Mouse (Mus musculus): ENCODE measurements around the gene Fggy. TPM values are rescaled to one million over a fixed set of nuclear protein-coding genes. Genes with fewer than 3 reads are reported as not detected.
A peak's percentile ranks its signal among the peaks of the same experiment; 100 is the strongest.

The Fggy gene
- polyA plus RNA-seq, 1 experiment from 2014 or later: 11.1 TPM

GRCm38 (mm10) chr4:95884184-95885145 is 327.2 kb downstream of the Fggy start:
- Histone ChIP-seq H3K9ac (ENCODE audit: low read depth, low read length) (no peak overlapping the region), H3K4me1 (replicated peaks; ENCODE audit: control insufficient read depth, insufficient read depth, low read length) (no peaks in the 10 kb centered on the region), H3K36me3 (ENCODE audit: control insufficient read depth, insufficient read depth, low read length) (no peaks in the 10 kb centered on the region), H3K27me3 (ENCODE audit: control insufficient read depth, insufficient read depth, low read length) (no peaks in the 10 kb centered on the region), H3K27ac (ENCODE audit: low read depth, low read length) (no peak overlapping the region), H3K4me3 (ENCODE audit: low read depth, low read length) (no peak overlapping the region), H3K9me3 (ENCODE audit: control insufficient read depth, low read length) (no peaks in the 10 kb centered on the region), H3K4me2 (replicated peaks; ENCODE audit: low read depth, low read length) (no peak overlapping the region)
- DNase-seq (ENCODE audit: low spot score) (no peak), ATAC-seq (ENCODE audit: low FRiP score) (no peak)
- 81% methylated on average over 4 of the region's 4 CpGs for whole genome bisulfite sequencing

DNA sequence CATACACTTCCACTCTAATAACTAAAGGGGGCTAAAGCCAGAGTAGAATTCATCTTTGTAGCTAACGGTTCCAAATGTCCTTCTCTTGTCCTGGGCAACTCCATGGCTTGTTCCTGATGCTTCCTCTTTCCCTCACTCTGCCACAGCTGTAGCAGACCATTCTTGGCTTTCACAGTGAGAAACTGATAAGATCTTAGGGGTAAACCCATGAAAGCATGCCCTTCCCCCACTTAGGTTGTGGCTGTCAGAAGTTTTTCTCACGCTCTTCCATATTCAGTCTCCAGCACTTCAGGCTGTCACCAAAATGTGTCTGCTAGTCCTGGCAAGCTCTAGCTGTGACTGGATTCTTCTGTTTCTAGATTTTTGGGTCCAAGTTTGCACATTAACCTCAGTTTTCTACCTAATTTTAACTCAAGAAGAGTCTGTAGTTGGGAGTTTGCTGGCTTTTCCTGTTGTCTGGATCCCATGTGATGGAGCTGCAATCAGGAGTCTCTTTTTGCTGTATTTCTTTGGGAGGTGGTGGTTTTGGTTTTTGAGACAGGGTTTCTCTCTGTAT is 338.0 kb downstream of the Fggy start:
- ATAC-seq (ENCODE audit: low FRiP score) (no peak), DNase-seq (ENCODE audit: low spot score) (no peak)
- no peak overlapping the region for H3K9ac ChIP-seq (ENCODE audit: low read depth, low read length)
- no peak overlapping the region for H3K4me2 ChIP-seq (replicated peaks; ENCODE audit: low read depth, low read length)
- no peaks in the 10 kb centered on the region for H3K9me3 ChIP-seq (ENCODE audit: control insufficient read depth, low read length)
- H3K27ac ChIP-seq (ENCODE audit: low read depth, low read length): no peak overlapping the region
- H3K4me1 ChIP-seq (replicated peaks; ENCODE audit: control insufficient read depth, insufficient read depth, low read length): no peaks in the 10 kb centered on the region
- no peaks in the 10 kb centered on the region for H3K36me3 ChIP-seq (ENCODE audit: control insufficient read depth, insufficient read depth, low read length)
- no peak overlapping the region for H3K4me3 ChIP-seq (ENCODE audit: low read depth, low read length)
- H3K27me3 ChIP-seq (ENCODE audit: control insufficient read depth, insufficient read depth, low read length): no peaks in the 10 kb centered on the region
- 90% methylated on average over 2 of the region's 2 CpGs for WGBS

DNA sequence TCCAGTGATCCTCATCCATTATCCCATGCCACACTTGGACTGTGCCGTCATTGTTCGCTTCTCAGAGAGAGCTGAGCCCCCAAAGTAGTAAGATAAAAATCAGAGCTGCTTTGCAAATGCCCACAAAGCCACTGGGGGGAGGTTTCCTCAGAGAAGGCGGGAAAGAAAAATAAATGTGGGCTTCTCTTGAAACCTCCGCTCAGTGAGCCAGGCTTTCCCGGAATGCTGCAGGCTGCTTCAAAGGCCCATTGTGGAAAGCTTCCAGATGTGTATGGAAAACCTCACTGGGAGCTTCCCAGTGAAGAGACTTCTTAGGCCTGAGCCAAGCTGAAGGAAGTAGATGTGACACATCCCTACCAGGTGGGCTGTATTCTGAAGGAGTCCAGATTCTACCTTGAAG is 339.3 kb downstream of the Fggy start:
- Histone ChIP-seq H3K36me3 (ENCODE audit: control insufficient read depth, insufficient read depth, low read length) (no peaks in the 10 kb centered on the region), H3K9ac (ENCODE audit: low read depth, low read length) (no peak overlapping the region), H3K9me3 (ENCODE audit: control insufficient read depth, low read length) (no peaks in the 10 kb centered on the region), H3K4me1 (replicated peaks; ENCODE audit: control insufficient read depth, insufficient read depth, low read length) (no peaks in the 10 kb centered on the region), H3K4me3 (ENCODE audit: low read depth, low read length) (no peak overlapping the region), H3K27me3 (ENCODE audit: control insufficient read depth, insufficient read depth, low read length) (no peaks in the 10 kb centered on the region), H3K4me2 (replicated peaks; ENCODE audit: low read depth, low read length) (no peak overlapping the region), H3K27ac (ENCODE audit: low read depth, low read length) (peak overlapping the region; percentile 24; the same call in 1 of the 2 replicates)
- no peak for ATAC-seq (ENCODE audit: low FRiP score)
- DNase-seq (ENCODE audit: low spot score): peak; percentile 31
- 39% methylated on average over 5 of the region's 5 CpGs for WGBS

- DNase-seq (ENCODE audit: low spot score) (no peak), ATAC-seq (ENCODE audit: low FRiP score) (no peak)
- Histone ChIP-seq H3K9me3 (ENCODE audit: control insufficient read depth, low read length) (no peaks in the 10 kb centered on the region), H3K36me3 (ENCODE audit: control insufficient read depth, insufficient read depth, low read length) (no peaks in the 10 kb centered on the region), H3K27ac (ENCODE audit: low read depth, low read length) (0 out of 2 replicates have a peak overlapping the region, but pooled peaks have one; percentile 20), H3K4me1 (replicated peaks; ENCODE audit: control insufficient read depth, insufficient read depth, low read length) (no peaks in the 10 kb centered on the region), H3K4me3 (ENCODE audit: low read depth, low read length) (no peak overlapping the region), H3K9ac (ENCODE audit: low read depth, low read length) (no peak overlapping the region), H3K4me2 (replicated peaks; ENCODE audit: low read depth, low read length) (no peak overlapping the region), H3K27me3 (ENCODE audit: control insufficient read depth, insufficient read depth, low read length) (no peaks in the 10 kb centered on the region)
- 81% methylated on average over 7 of the region's 7 CpGs for WGBS
These were observed 340.0 kb downstream of the Fggy start for GRCm38 (mm10) chr4:95897236-95897874.

DNA sequence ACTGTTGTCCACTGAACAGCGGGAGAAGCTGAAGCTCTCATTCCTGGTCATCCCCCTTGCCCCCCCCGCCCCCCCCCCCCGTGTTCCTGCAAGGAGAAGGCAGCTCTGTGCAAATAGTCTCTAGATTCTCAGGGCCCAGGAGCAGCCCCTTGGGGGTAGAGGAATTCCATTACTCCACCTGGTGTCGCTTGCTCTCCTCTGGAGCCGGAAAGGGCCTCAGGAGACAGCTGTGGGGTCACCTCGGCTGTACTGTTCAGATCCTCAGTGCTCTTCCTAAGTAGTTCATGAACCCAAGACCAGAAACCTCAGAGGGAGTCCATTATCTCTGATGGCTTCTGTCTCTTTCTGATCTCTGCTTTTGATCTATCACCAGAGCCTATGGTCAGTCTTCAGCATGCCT is 341.4 kb downstream of the Fggy start:
- DNase-seq (ENCODE audit: low spot score) (no peak), ATAC-seq (ENCODE audit: low FRiP score) (no peak)
- H3K4me2 ChIP-seq (replicated peaks; ENCODE audit: low read depth, low read length): no peak overlapping the region
- H3K27me3 ChIP-seq (ENCODE audit: control insufficient read depth, insufficient read depth, low read length): no peaks in the 10 kb centered on the region
- H3K27ac ChIP-seq (ENCODE audit: low read depth, low read length): no peak overlapping the region
- H3K9ac ChIP-seq (ENCODE audit: low read depth, low read length): no peak overlapping the region
- no peaks in the 10 kb centered on the region for H3K9me3 ChIP-seq (ENCODE audit: control insufficient read depth, low read length)
- WGBS: 45% methylated on average over 6 of the region's 6 CpGs
- H3K4me1 ChIP-seq (replicated peaks; ENCODE audit: control insufficient read depth, insufficient read depth, low read length): no peaks in the 10 kb centered on the region
- H3K36me3 ChIP-seq (ENCODE audit: control insufficient read depth, insufficient read depth, low read length): no peaks in the 10 kb centered on the region
- H3K4me3 ChIP-seq (ENCODE audit: low read depth, low read length): no peak overlapping the region

- no peak overlapping the region for H3K4me2 ChIP-seq (replicated peaks; ENCODE audit: low read depth, low read length)
- DNase-seq (ENCODE audit: low spot score): peak; percentile 17
- no peak overlapping the region for H3K4me3 ChIP-seq (ENCODE audit: low read depth, low read length)
- no peaks in the 10 kb centered on the region for H3K36me3 ChIP-seq (ENCODE audit: control insufficient read depth, insufficient read depth, low read length)
- H3K9ac ChIP-seq (ENCODE audit: low read depth, low read length): no peak overlapping the region
- H3K27me3 ChIP-seq (ENCODE audit: control insufficient read depth, insufficient read depth, low read length): no peaks in the 10 kb centered on the region
- H3K27ac ChIP-seq (ENCODE audit: low read depth, low read length): no peak overlapping the region
- H3K9me3 ChIP-seq (ENCODE audit: control insufficient read depth, low read length): no peaks in the 10 kb centered on the region
- WGBS: 63% methylated on average over 4 of the region's 4 CpGs
- ATAC-seq (ENCODE audit: low FRiP score): no peak
- H3K4me1 ChIP-seq (replicated peaks; ENCODE audit: control insufficient read depth, insufficient read depth, low read length): no peaks in the 10 kb centered on the region
These were observed 342.8 kb downstream of the Fggy start for GRCm38 (mm10) chr4:95899926-95900712.

DNA sequence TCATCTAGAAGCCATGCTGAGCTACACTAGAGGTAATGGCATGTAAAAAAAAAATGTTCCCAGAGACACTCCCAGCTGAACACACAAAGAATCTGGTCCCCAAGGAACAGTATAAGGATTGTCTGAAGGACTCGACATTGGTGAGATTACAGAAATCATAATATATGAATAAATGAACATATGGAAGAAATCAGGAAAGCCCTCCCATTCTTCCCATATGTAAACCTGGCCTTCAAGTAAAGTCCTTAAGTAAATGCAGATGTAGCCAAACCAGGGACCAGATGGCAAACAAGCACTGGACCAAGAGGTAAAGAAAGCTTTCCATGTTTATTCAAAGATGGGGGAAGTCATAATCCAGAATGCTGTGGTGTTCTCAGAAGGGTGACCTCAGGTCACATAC is 343.5 kb downstream of the Fggy start:
- no peaks in the 10 kb centered on the region for H3K9me3 ChIP-seq (ENCODE audit: control insufficient read depth, low read length)
- no peak overlapping the region for H3K9ac ChIP-seq (ENCODE audit: low read depth, low read length)
- H3K36me3 ChIP-seq (ENCODE audit: control insufficient read depth, insufficient read depth, low read length): no peaks in the 10 kb centered on the region
- no peaks in the 10 kb centered on the region for H3K27me3 ChIP-seq (ENCODE audit: control insufficient read depth, insufficient read depth, low read length)
- H3K4me3 ChIP-seq (ENCODE audit: low read depth, low read length): no peak overlapping the region
- H3K4me2 ChIP-seq (replicated peaks; ENCODE audit: low read depth, low read length): no peak overlapping the region
- no peak overlapping the region for H3K27ac ChIP-seq (ENCODE audit: low read depth, low read length)
- 61% methylated on average over 1 of the region's 1 CpGs for WGBS
- DNase-seq (ENCODE audit: low spot score): peak; percentile 30
- no peak for ATAC-seq (ENCODE audit: low FRiP score)
- no peaks in the 10 kb centered on the region for H3K4me1 ChIP-seq (replicated peaks; ENCODE audit: control insufficient read depth, insufficient read depth, low read length)

- no peak overlapping the region for H3K27ac ChIP-seq (ENCODE audit: low read depth, low read length)
- no peaks in the 10 kb centered on the region for H3K4me1 ChIP-seq (replicated peaks; ENCODE audit: control insufficient read depth, insufficient read depth, low read length)
- H3K9ac ChIP-seq (ENCODE audit: low read depth, low read length): no peak overlapping the region
- no peaks in the 10 kb centered on the region for H3K9me3 ChIP-seq (ENCODE audit: control insufficient read depth, low read length)
- ATAC-seq (ENCODE audit: low FRiP score): no peak
- no peaks in the 10 kb centered on the region for H3K36me3 ChIP-seq (ENCODE audit: control insufficient read depth, insufficient read depth, low read length)
- no peak overlapping the region for H3K4me3 ChIP-seq (ENCODE audit: low read depth, low read length)
- no peak overlapping the region for H3K4me2 ChIP-seq (replicated peaks; ENCODE audit: low read depth, low read length)
- no peaks in the 10 kb centered on the region for H3K27me3 ChIP-seq (ENCODE audit: control insufficient read depth, insufficient read depth, low read length)
- DNase-seq (ENCODE audit: low spot score): no peak
These were observed 348.8 kb downstream of the Fggy start for GRCm38 (mm10) chr4:95906141-95906540.
